Mouse (Mus musculus): ENCODE results near the gene Kif13a. TPM values are rescaled to one million over a fixed set of nuclear protein-coding genes. Genes with fewer than 3 reads are reported as not detected.

Kif13a gene
- polyA plus RNA-seq, 1 experiment, result 10.7 TPM

GRCm38 (mm10) chr13:46701486-46701885 is 228.2 kb downstream of the Kif13a start:
- Histone ChIP-seq H3K4me3 (replicated peaks; ENCODE audit: control insufficient read depth, low read depth, low read length) (no peak overlapping the region), H3K4me1 (ENCODE audit: control insufficient read depth, insufficient read depth, low read length) (no peaks in the 10 kb centered on the region), H3K27ac (ENCODE audit: control insufficient read depth, insufficient read depth, low read depth, low read length, poor library complexity) (no peak overlapping the region)
- TF ChIP-seq POLR2A (IDR thresholded peaks at IDR 0.05; ENCODE audit: borderline replicate concordance, control insufficient read depth, low read depth, low read length), result no peak
- TF ChIP-seq CTCF (IDR thresholded peaks at IDR 0.05; ENCODE audit: control insufficient read depth, insufficient read depth, low read length), result no peak
- WGBS, result 53% methylated on average over 2 of the region's 2 CpGs

- Histone ChIP-seq H3K4me1 (ENCODE audit: control insufficient read depth, insufficient read depth, low read length) (no peaks in the 10 kb centered on the region), H3K27ac (ENCODE audit: control insufficient read depth, insufficient read depth, low read depth, low read length, poor library complexity) (no peak overlapping the region), H3K4me3 (replicated peaks; ENCODE audit: control insufficient read depth, low read depth, low read length) (no peak overlapping the region)
- 81% methylated on average over 1 of the region's 1 CpGs for WGBS
- TF ChIP-seq CTCF (IDR thresholded peaks at IDR 0.05; ENCODE audit: control insufficient read depth, insufficient read depth, low read length) (no peak), POLR2A (IDR thresholded peaks at IDR 0.05; ENCODE audit: borderline replicate concordance, control insufficient read depth, low read depth, low read length) (no peak)
These were observed 230.3 kb downstream of the Kif13a start for GRCm38 (mm10) chr13:46699372-46699771.

Other genes with a start within 250 kb of the Kif13a start
- gene Nup153, start 201.9 kb downstream of the Kif13a start, polyA plus RNA-seq (2011; ENCODE audit: insufficient read depth, insufficient read length, low replicate concordance, missing spikeins), result 26.7 and 46.7 TPM in 2 replicates
- gene Nhlrc1, start 85.0 kb upstream of the Kif13a start, polyA plus RNA-seq (2011; ENCODE audit: insufficient read depth, insufficient read length, low replicate concordance, missing spikeins), result not detected in 2 replicates
- 4.9 and 8.5 TPM in 2 replicates for gene Kdm1b, start 113.6 kb upstream of the Kif13a start, polyA plus RNA-seq (2011; ENCODE audit: insufficient read depth, insufficient read length, low replicate concordance, missing spikeins)
- 4.4 TPM in 1 of 2 replicates, not detected in the other for gene Tpmt, start 114.9 kb upstream of the Kif13a start, polyA plus RNA-seq (2011; ENCODE audit: insufficient read depth, insufficient read length, low replicate concordance, missing spikeins)
- gene Dek, start 176.3 kb upstream of the Kif13a start, polyA plus RNA-seq (2011; ENCODE audit: insufficient read depth, insufficient read length, low replicate concordance, missing spikeins), result 504 and 514 TPM in 2 replicates
- gene Rnf144b, start 192.8 kb upstream of the Kif13a start, polyA plus RNA-seq (2011; ENCODE audit: insufficient read depth, insufficient read length, low replicate concordance, missing spikeins), result 3.8 and 8.3 TPM in 2 replicates

All from bone marrow, adult 2 months (tissue).